Mouse (Mus musculus) forebrain, embryonic 11.5 days (tissue): ENCODE results near the gene Wtip. TPM values are rescaled to one million over a fixed set of nuclear protein-coding genes. Genes with fewer than 3 reads are reported as not detected.
A peak's percentile ranks its signal among the peaks of the same experiment; 100 is the strongest.

Experiments
- ATAC-seq: fragments of 200-750 bp; cut with Nextera tagmentation; replicated peaks from 2 replicates; pipeline ENCODE4 v1.8.0; 2017; ENCODE audit warnings: moderate TSS enrichment; ENCODE audit not compliant: low FRiP score
- DNase-seq: peaks from one replicate; pipeline ENCODE4 v3.0.0-alpha.2; 2017; ENCODE audit warnings: low spot score
- H3K27ac ChIP-seq: fragments of 300-500 bp; sonication (generic); 2 replicates; pipeline ENCODE4 v1.5.1; 2014; ENCODE audit warnings: low read depth, low read length
- H3K27me3 ChIP-seq: fragments of 300-500 bp; sonication (generic); 2 replicates; pipeline ENCODE4 v1.6.1; 2014; ENCODE audit warnings: mild to moderate bottlenecking, low read length, mixed read lengths; ENCODE audit not compliant: control insufficient read depth, insufficient read depth
- H3K36me3 ChIP-seq: fragments of 300-500 bp; sonication (generic); 2 replicates; pipeline ENCODE4 v1.6.1; 2014; ENCODE audit warnings: mild to moderate bottlenecking, low read length, moderate library complexity, mixed read lengths; ENCODE audit not compliant: control insufficient read depth, insufficient read depth
- H3K4me1 ChIP-seq: fragments of 300-500 bp; sonication (generic); replicated peaks from 2 replicates; pipeline ENCODE4 v1.6.1; 2014; ENCODE audit warnings: low read length, mixed read lengths; ENCODE audit not compliant: control insufficient read depth, insufficient read depth
- H3K4me2 ChIP-seq: fragments of 300-500 bp; sonication (generic); 2 replicates; pipeline ENCODE4 v1.6.1; 2014; ENCODE audit warnings: low read depth, mild to moderate bottlenecking, low read length, moderate library complexity, mixed read lengths; ENCODE audit not compliant: severe bottlenecking
- H3K4me3 ChIP-seq: fragments of 300-500 bp; sonication (generic); 2 replicates; pipeline ENCODE4 v1.5.1; 2014; ENCODE audit warnings: low read depth, low read length
- H3K9ac ChIP-seq: fragments of 300-500 bp; sonication (generic); 2 replicates; pipeline ENCODE4 v1.6.1; 2014; ENCODE audit warnings: low read length
- H3K9me3 ChIP-seq: fragments of 300-500 bp; sonication (generic); 2 replicates; pipeline ENCODE4 v1.6.1; 2016; ENCODE audit warnings: low read length, mixed read lengths; ENCODE audit not compliant: control insufficient read depth
- WGBS: fragments of 180-500 bp; shearing (Covaris S2); extraction: QIAGEN DNeasy Blood & Tissue Kit; methylation state at CpG from one replicate; pipeline ENCODE4 v1.1.7; 2014; 5-methylcytosine and 5-hydroxymethylcytosine counted together
- polyA plus RNA-seq: library from polyadenylated mRNA; unstranded; fragments of >200 nt; fragmentation: Nextera tagmentation; extraction: Ambion mirVana; gene quantifications from 2 replicates; pipeline ENCODE4 v1.2.1, GENCODE M21; 2014

Wtip gene
- polyA plus RNA-seq, 1 experiment from 2014 or later: 3.9 TPM

- no peak for ATAC-seq
- no peaks in the 10 kb centered on the region for H3K9me3 ChIP-seq
- H3K4me3 ChIP-seq: no peak overlapping the region
- 93% methylated on average over 7 of the region's 7 CpGs for WGBS
- H3K27me3 ChIP-seq: no peaks in the 10 kb centered on the region
- no peak overlapping the region for H3K4me2 ChIP-seq
- peaks cover 22% of the 10 kb centered on the region; the same call in 1 of the 2 replicates for H3K36me3 ChIP-seq
- no peaks in the 10 kb centered on the region; the same call in 1 of the 2 replicates for H3K4me1 ChIP-seq
- no peak for DNase-seq
- H3K27ac ChIP-seq: no peak overlapping the region
- H3K9ac ChIP-seq: no peak overlapping the region
Observed at GRCm38 (mm10) chr7:34164671-34165070, 31.6 kb upstream of the Wtip start.

GRCm38 (mm10) chr7:34159167-34159566, 26.1 kb upstream of the Wtip start:
- Histone ChIP-seq H3K9me3 (no peaks in the 10 kb centered on the region), H3K27me3 (no peaks in the 10 kb centered on the region), H3K4me2 (no peak overlapping the region), H3K4me3 (no peak overlapping the region), H3K27ac (no peak overlapping the region), H3K36me3 (peaks cover 44% of the 10 kb centered on the region; the same call in 1 of the 2 replicates), H3K9ac (no peak overlapping the region), H3K4me1 (no peaks in the 10 kb centered on the region)
- DNase-seq (no peak), ATAC-seq (no peak)
- WGBS: 92% methylated on average over 3 of the region's 3 CpGs

- ATAC-seq (no peak), DNase-seq (peak; percentile 13)
- H3K4me1 ChIP-seq: no peaks in the 10 kb centered on the region
- WGBS: 97% methylated on average over 3 of the region's 3 CpGs
- no peak overlapping the region for H3K4me2 ChIP-seq
- H3K4me3 ChIP-seq: no peak overlapping the region
- H3K9ac ChIP-seq: no peak overlapping the region
- H3K36me3 ChIP-seq: peaks cover 44% of the 10 kb centered on the region; the same call in 1 of the 2 replicates
- H3K9me3 ChIP-seq: no peaks in the 10 kb centered on the region
- H3K27ac ChIP-seq: no peak overlapping the region
- H3K27me3 ChIP-seq: no peaks in the 10 kb centered on the region
Observed at GRCm38 (mm10) chr7:34157994-34158393, 24.9 kb upstream of the Wtip start.

GRCm38 (mm10) chr7:34147193-34147592, 14.1 kb upstream of the Wtip start:
- Histone ChIP-seq H3K9ac (no peak overlapping the region), H3K4me3 (no peak overlapping the region), H3K27me3 (no peaks in the 10 kb centered on the region), H3K36me3 (peaks cover 47% of the 10 kb centered on the region), H3K27ac (no peak overlapping the region), H3K9me3 (no peaks in the 10 kb centered on the region), H3K4me2 (no peak overlapping the region), H3K4me1 (no peaks in the 10 kb centered on the region)
- ATAC-seq (no peak), DNase-seq (no peak)
- WGBS: 91% methylated on average over 4 of the region's 4 CpGs

- H3K4me3 ChIP-seq: no peak overlapping the region
- H3K9me3 ChIP-seq: no peaks in the 10 kb centered on the region
- H3K36me3 ChIP-seq: peaks cover 43% of the 10 kb centered on the region
- no peaks in the 10 kb centered on the region for H3K4me1 ChIP-seq
- H3K27me3 ChIP-seq: no peaks in the 10 kb centered on the region
- 97% methylated on average over 13 of the region's 13 CpGs for WGBS
- ATAC-seq (no peak), DNase-seq (no peak)
- H3K27ac ChIP-seq: no peak overlapping the region
- H3K4me2 ChIP-seq: no peak overlapping the region
- H3K9ac ChIP-seq: no peak overlapping the region
Observed at GRCm38 (mm10) chr7:34141123-34141522, 8.1 kb upstream of the Wtip start.

- no peaks in the 10 kb centered on the region for H3K4me1 ChIP-seq
- no peak overlapping the region for H3K4me2 ChIP-seq
- no peak overlapping the region for H3K4me3 ChIP-seq
- no peak overlapping the region for H3K9ac ChIP-seq
- no peaks in the 10 kb centered on the region for H3K27me3 ChIP-seq
- H3K9me3 ChIP-seq: no peaks in the 10 kb centered on the region
- no peak overlapping the region for H3K27ac ChIP-seq
- DNase-seq: no peak
- H3K36me3 ChIP-seq: peaks cover 35% of the 10 kb centered on the region
- 93% methylated on average over 6 of the region's 6 CpGs for WGBS
- no peak for ATAC-seq
Observed at GRCm38 (mm10) chr7:34139493-34139892, 6.4 kb upstream of the Wtip start.

- WGBS: 81% methylated on average over 2 of the region's 2 CpGs
- H3K9me3 ChIP-seq: no peaks in the 10 kb centered on the region
- H3K4me1 ChIP-seq: peaks cover 3% of the 10 kb centered on the region; the same call in 1 of the 2 replicates
- H3K27me3 ChIP-seq: no peaks in the 10 kb centered on the region
- no peak overlapping the region for H3K4me2 ChIP-seq
- no peaks in the 10 kb centered on the region for H3K36me3 ChIP-seq
- H3K27ac ChIP-seq: no peak overlapping the region
- H3K4me3 ChIP-seq: no peak overlapping the region
- ATAC-seq (no peak), DNase-seq (no peak)
- H3K9ac ChIP-seq: no peak overlapping the region
Observed at GRCm38 (mm10) chr7:34134336-34134735, 1.3 kb upstream of the Wtip start.

GRCm38 (mm10) chr7:34132355-34133079, 551 bp downstream of the Wtip start:
- H3K27me3 ChIP-seq: no peaks in the 10 kb centered on the region
- DNase-seq (peak; percentile 81), ATAC-seq (peak; percentile 64)
- H3K4me2 ChIP-seq: peak overlapping the region; percentile 60
- WGBS: under 1% methylated on average over 78 of the region's 116 CpGs
- H3K4me3 ChIP-seq: peak overlapping the region; percentile 79
- peak overlapping the region; percentile 79 for H3K9ac ChIP-seq
- no peaks in the 10 kb centered on the region for H3K36me3 ChIP-seq
- peak overlapping the region; percentile 25; the same call in 1 of the 2 replicates for H3K27ac ChIP-seq
- H3K9me3 ChIP-seq: no peaks in the 10 kb centered on the region
- peaks cover 3% of the 10 kb centered on the region; the same call in 1 of the 2 replicates for H3K4me1 ChIP-seq

- H3K9me3 ChIP-seq: no peaks in the 10 kb centered on the region; the same call in 1 of the 2 replicates
- H3K4me1 ChIP-seq: peaks cover 3% of the 10 kb centered on the region; the same call in 1 of the 2 replicates
- H3K27ac ChIP-seq: no peak overlapping the region
- no peaks in the 10 kb centered on the region for H3K27me3 ChIP-seq
- peak overlapping the region; percentile 60 for H3K4me2 ChIP-seq
- no peak for DNase-seq
- H3K9ac ChIP-seq: peak overlapping the region; percentile 79
- peak; percentile 27 for ATAC-seq
- WGBS: 21% methylated on average over 3 of the region's 3 CpGs
- no peaks in the 10 kb centered on the region for H3K36me3 ChIP-seq
- H3K4me3 ChIP-seq: peak overlapping the region; percentile 79
Observed at GRCm38 (mm10) chr7:34131959-34132354, 1.1 kb downstream of the Wtip start.
